Mouse (Mus musculus) megakaryocyte, embryonic 14.5 days (primary cell): ENCODE data around the gene Lrp8.

Source experiments
- FLI1 ChIP-seq: IDR thresholded peaks from 2 replicates; pipeline ENCODE4 v1.6.1; 2012; ENCODE audit warnings: low read length, inconsistent platforms, mixed read lengths
- GATA1 ChIP-seq: IDR thresholded peaks from 3 replicates; pipeline ENCODE4 v1.6.1; 2012; ENCODE audit warnings: mixed read lengths, low read length, inconsistent platforms, borderline replicate concordance

DNA sequence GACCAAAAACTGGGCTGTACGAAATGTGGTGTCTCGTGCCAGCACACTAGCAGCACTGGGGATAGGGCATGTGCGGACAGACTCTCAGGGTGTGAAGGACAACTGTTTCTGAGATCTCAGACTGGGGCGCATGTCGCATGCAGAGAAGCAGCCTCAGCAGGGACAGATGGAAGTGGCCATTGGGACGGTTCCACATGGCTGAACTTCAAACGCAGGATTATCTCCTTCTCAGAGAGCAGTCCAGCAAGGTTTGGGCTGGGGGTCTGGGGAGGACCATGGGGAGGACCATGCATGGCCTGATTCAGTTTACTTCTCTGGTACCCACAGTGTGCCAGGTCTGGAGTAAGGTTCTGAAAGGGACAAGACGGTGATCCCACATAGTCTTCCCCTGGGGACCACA, 41.6 kb downstream of the Lrp8 start:
- TF ChIP-seq GATA1 = no peak
- no peak for TF ChIP-seq FLI1
